Mouse (Mus musculus) midbrain, embryonic 16.5 days (tissue): Measurements from ENCODE around the gene Celf2. TPM values are rescaled to one million over a fixed set of nuclear protein-coding genes. Genes with fewer than 3 reads are reported as not detected.

Experiments used
- ATAC-seq: fragments of 200-750 bp; cut with Nextera tagmentation; 2 replicates; pipeline ENCODE4 v1.8.0; 2017; ENCODE audit warnings: moderate TSS enrichment
- H3K27ac ChIP-seq: fragments of 300-500 bp; sonication (generic); 2 replicates; pipeline ENCODE4 v1.5.1; 2014; ENCODE audit warnings: mild to moderate bottlenecking, low read length, mixed read lengths
- H3K27me3 ChIP-seq: fragments of 300-500 bp; sonication (generic); 2 replicates; pipeline ENCODE4 v1.6.1; 2014; ENCODE audit warnings: low read depth, low read length, mixed read lengths; ENCODE audit not compliant: control insufficient read depth, insufficient read depth
- H3K36me3 ChIP-seq: fragments of 300-500 bp; sonication (generic); 2 replicates; pipeline ENCODE4 v1.6.1; 2014; ENCODE audit warnings: mild to moderate bottlenecking, low read length, moderate library complexity, mixed read lengths; ENCODE audit not compliant: control insufficient read depth, insufficient read depth
- H3K4me1 ChIP-seq: fragments of 300-500 bp; sonication (generic); 2 replicates; pipeline ENCODE4 v1.6.1; 2014; ENCODE audit warnings: mild to moderate bottlenecking, low read length, mixed read lengths; ENCODE audit not compliant: control insufficient read depth, insufficient read depth
- H3K4me2 ChIP-seq: fragments of 300-500 bp; sonication (generic); 2 replicates; pipeline ENCODE4 v1.6.1; 2014; ENCODE audit warnings: mild to moderate bottlenecking, low read length, mixed read lengths
- H3K4me3 ChIP-seq: fragments of 300-500 bp; sonication (generic); 2 replicates; pipeline ENCODE4 v1.5.1; 2014; ENCODE audit warnings: low read depth, mild to moderate bottlenecking, low read length, moderate library complexity, mixed read lengths
- H3K9ac ChIP-seq: fragments of 300-500 bp; sonication (generic); 2 replicates; pipeline ENCODE4 v1.6.1; 2014; ENCODE audit warnings: low read depth, low read length, mixed read lengths
- H3K9me3 ChIP-seq: fragments of 300-500 bp; sonication (generic); replicated peaks from 2 replicates; pipeline ENCODE4 v1.6.1; 2014; ENCODE audit warnings: mild to moderate bottlenecking, low read length, mixed read lengths; ENCODE audit not compliant: control insufficient read depth, poor library complexity, severe bottlenecking
- WGBS: fragments of 180-500 bp; shearing (Covaris S2); extraction: QIAGEN DNeasy Blood & Tissue Kit; methylation state at CpG from one replicate; pipeline ENCODE4 v1.1.7; 2014; 5-methylcytosine and 5-hydroxymethylcytosine counted together
- polyA plus RNA-seq: library from polyadenylated mRNA; unstranded; fragments of >200 nt; fragmentation: Nextera tagmentation; extraction: Ambion mirVana; gene quantifications from 2 replicates; pipeline ENCODE4 v1.2.1, GENCODE M21; 2015

The Celf2 gene
- polyA plus RNA-seq, 1 experiment from 2014 or later = 160 TPM

DNA sequence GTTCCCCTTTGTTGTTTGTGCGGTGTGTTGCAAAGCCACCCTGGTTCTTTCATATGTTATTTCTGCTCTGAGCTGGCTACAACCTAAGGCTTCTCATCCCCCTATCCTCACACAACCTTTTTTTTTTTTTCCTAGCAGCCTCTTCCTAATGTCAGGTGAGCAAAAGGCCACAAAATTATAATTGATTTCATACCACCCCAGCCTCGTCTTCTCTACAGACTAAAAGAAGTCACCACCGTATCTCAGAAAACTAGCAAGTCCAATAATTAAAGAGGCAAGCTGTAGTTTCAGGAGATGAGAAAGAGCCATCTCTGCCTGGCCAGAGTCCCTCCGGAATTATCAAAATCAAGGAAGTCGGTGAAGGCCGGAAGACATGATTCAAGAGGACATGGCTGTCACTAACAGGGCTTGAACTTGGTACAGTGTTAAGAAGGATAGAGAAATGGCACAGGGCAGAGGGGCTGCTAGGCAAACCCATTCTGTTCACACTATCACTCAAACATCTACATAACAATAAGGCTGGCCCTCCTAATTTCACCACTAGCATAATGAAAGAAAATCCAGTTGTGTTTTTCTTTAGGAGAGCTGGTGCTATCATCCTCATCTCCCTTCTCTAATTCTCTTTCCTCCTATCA is 628.3 kb downstream of the Celf2 start:
- ATAC-seq = no peak
- H3K4me1 ChIP-seq = peaks cover 22% of the 10 kb centered on the region
- peak overlapping the region; percentile 56 for H3K9ac ChIP-seq
- WGBS = 46% methylated on average over 6 of the region's 6 CpGs
- H3K4me2 ChIP-seq = peak overlapping the region; percentile 68
- peak overlapping the region; percentile 79 for H3K27ac ChIP-seq
- H3K27me3 ChIP-seq = no peaks in the 10 kb centered on the region
- no peaks in the 10 kb centered on the region for H3K36me3 ChIP-seq
- peak overlapping the region; percentile 42 for H3K4me3 ChIP-seq
- no peaks in the 10 kb centered on the region for H3K9me3 ChIP-seq

GRCm38 (mm10) chr2:6877094-6877493 is 632.3 kb downstream of the Celf2 start:
- Histone ChIP-seq H3K4me2 (peak overlapping the region; percentile 39; the same call in 1 of the 2 replicates), H3K27me3 (no peaks in the 10 kb centered on the region), H3K4me1 (peaks cover 37% of the 10 kb centered on the region), H3K9ac (no peak overlapping the region), H3K27ac (no peak overlapping the region), H3K4me3 (no peak overlapping the region), H3K9me3 (no peaks in the 10 kb centered on the region), H3K36me3 (no peaks in the 10 kb centered on the region)
- WGBS = 72% methylated on average over 5 of the region's 5 CpGs
- ATAC-seq = no peak

DNA sequence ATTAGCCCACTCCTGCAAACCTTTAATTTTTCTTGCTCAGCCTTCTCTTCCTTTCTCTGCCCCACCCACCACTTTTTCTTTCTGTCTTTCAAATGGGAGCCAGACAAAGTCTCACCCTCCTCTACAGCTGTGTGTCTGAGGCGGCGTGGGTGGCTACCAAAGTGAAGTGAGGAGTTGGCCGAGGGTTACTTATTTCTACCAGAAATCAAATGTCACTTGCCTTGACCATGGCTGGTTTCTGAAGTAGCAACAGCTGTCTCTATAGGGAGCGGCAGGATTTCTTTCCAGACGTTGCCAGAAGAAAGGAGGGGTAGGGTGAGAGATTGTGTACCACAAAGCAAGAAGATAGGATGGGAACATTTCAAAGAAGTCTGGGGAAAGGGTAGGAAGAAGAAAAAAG is 632.8 kb downstream of the Celf2 start:
- Histone ChIP-seq H3K36me3 (no peaks in the 10 kb centered on the region), H3K4me2 (peak overlapping the region; percentile 39), H3K27me3 (no peaks in the 10 kb centered on the region), H3K9ac (peak overlapping the region; percentile 44; the same call in 1 of the 2 replicates), H3K4me1 (peaks cover 37% of the 10 kb centered on the region), H3K9me3 (no peaks in the 10 kb centered on the region), H3K4me3 (no peak overlapping the region), H3K27ac (peak overlapping the region; percentile 23; the same call in 1 of the 2 replicates)
- ATAC-seq = no peak
- whole genome bisulfite sequencing = 50% methylated on average over 5 of the region's 5 CpGs

GRCm38 (mm10) chr2:6875071-6875611 is 634.2 kb downstream of the Celf2 start:
- peak overlapping the region; percentile 44 for H3K9ac ChIP-seq
- peaks cover 36% of the 10 kb centered on the region for H3K4me1 ChIP-seq
- H3K4me2 ChIP-seq = peak overlapping the region; percentile 51
- WGBS = 7% methylated on average over 11 of the region's 11 CpGs
- H3K27ac ChIP-seq = peak overlapping the region; percentile 75
- H3K36me3 ChIP-seq = no peaks in the 10 kb centered on the region
- H3K27me3 ChIP-seq = no peaks in the 10 kb centered on the region
- no peaks in the 10 kb centered on the region for H3K9me3 ChIP-seq
- 0 out of 2 replicates have a peak overlapping the region, but pooled peaks have one; percentile 7 for H3K4me3 ChIP-seq
- no peak for ATAC-seq

GRCm38 (mm10) chr2:6874266-6874955 is 635.0 kb downstream of the Celf2 start:
- peaks cover 41% of the 10 kb centered on the region for H3K4me1 ChIP-seq
- H3K36me3 ChIP-seq = no peaks in the 10 kb centered on the region
- H3K4me2 ChIP-seq = peak overlapping the region; percentile 51
- no peak for ATAC-seq
- H3K27me3 ChIP-seq = no peaks in the 10 kb centered on the region
- no peaks in the 10 kb centered on the region for H3K9me3 ChIP-seq
- WGBS = 16% methylated on average over 10 of the region's 10 CpGs
- H3K9ac ChIP-seq = peak overlapping the region; percentile 44; the same call in 1 of the 2 replicates
- H3K27ac ChIP-seq = peak overlapping the region; percentile 75
- peak overlapping the region; percentile 6; the same call in 1 of the 2 replicates for H3K4me3 ChIP-seq

- Histone ChIP-seq H3K27me3 (no peaks in the 10 kb centered on the region), H3K4me1 (peaks cover 46% of the 10 kb centered on the region), H3K4me3 (no peak overlapping the region), H3K27ac (peak overlapping the region; percentile 75), H3K4me2 (peak overlapping the region; percentile 45), H3K36me3 (no peaks in the 10 kb centered on the region), H3K9ac (0 out of 2 replicates have a peak overlapping the region, but pooled peaks have one; percentile 14), H3K9me3 (no peaks in the 10 kb centered on the region)
- ATAC-seq = no peak
- WGBS = 93% methylated on average over 1 of the region's 1 CpGs
Measured at GRCm38 (mm10) chr2:6873711-6874110, 635.7 kb downstream of the Celf2 start.

DNA sequence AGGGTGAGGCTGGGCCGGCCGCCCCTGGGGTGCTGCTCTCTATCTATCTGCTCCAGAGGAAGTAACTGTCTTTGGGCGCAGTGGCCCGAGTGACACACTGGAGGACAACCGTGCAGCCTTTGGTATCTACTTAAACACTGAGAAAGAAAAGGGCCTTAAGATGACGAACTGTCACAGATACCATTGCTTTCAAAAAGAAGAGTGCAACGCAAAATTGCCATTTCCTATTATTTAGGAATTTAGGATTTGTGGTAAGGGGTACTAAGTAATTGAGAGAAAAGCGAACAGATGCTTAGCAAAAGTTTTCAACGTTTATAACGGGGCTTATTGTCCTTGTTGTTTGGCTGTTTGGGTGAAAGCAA is 636.5 kb downstream of the Celf2 start:
- H3K9ac ChIP-seq = peak overlapping the region; percentile 97
- no peaks in the 10 kb centered on the region for H3K36me3 ChIP-seq
- ATAC-seq = no peak; the same call in 1 of the 2 replicates
- no peaks in the 10 kb centered on the region for H3K27me3 ChIP-seq
- peak overlapping the region; percentile 95 for H3K4me3 ChIP-seq
- peak overlapping the region; percentile 83 for H3K4me2 ChIP-seq
- peak overlapping the region; percentile 94 for H3K27ac ChIP-seq
- H3K9me3 ChIP-seq = no peaks in the 10 kb centered on the region
- peaks cover 49% of the 10 kb centered on the region for H3K4me1 ChIP-seq
- WGBS = 7% methylated on average over 10 of the region's 10 CpGs

DNA sequence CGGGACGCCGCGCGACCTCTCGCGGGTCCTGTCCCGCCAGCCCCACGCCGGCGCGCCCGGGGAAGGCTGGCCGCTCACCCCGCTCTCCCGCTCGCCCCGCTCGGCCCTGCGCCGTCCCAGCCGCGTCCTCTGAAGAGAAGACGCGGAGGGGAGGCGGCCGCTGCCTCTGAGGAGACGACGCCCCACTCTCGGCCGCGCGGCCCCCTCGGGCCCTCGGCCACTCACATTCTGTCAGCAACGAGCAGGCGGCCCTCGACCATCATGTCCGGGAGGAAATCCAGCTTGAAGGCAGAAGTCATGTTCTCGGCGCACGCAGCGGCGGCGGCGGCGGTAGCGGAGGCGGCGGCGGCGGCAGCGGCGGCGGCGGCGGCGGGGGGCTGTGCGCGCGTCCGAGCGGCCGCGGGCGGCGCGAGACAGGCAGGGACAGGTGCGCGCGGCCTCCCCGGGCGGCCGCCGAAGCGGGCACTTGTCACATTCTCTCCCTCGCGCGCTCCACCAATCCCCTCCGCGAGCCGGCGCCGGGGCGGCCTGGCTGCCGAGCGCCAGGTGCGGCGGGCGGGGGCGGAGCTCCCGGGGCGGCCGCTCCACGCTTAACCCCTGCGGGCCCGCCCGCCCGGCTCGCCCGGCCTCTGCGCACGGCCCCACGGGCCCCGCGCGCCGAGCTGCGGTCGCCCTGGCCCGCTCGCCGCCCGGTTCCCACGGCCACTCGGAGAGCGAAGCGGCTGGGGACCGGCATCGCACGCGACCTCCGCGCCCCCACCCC is 637.1 kb downstream of the Celf2 start:
- H3K9ac ChIP-seq = peak overlapping the region; percentile 97
- no peaks in the 10 kb centered on the region for H3K9me3 ChIP-seq
- peak; percentile 84 for ATAC-seq
- H3K4me2 ChIP-seq = peak overlapping the region; percentile 83
- peak overlapping the region; percentile 94 for H3K27ac ChIP-seq
- H3K4me1 ChIP-seq = peaks cover 54% of the 10 kb centered on the region
- H3K36me3 ChIP-seq = no peaks in the 10 kb centered on the region
- H3K27me3 ChIP-seq = no peaks in the 10 kb centered on the region
- under 1% methylated on average over 47 of the region's 124 CpGs for WGBS
- H3K4me3 ChIP-seq = peak overlapping the region; percentile 95
